Mouse (Mus musculus): ENCODE results near the gene Axdnd1.
"Not testable (repeated sequence)": the region's sequence is repeated elsewhere in the genome, so short reads cannot be mapped to it uniquely, and the experiment has no call there.

Gene Axdnd1

GRCm38 (mm10) chr1:156340847-156341246 is 80.1 kb downstream of the Axdnd1 start:
- DNase-seq (ENCODE audit: low spot score in 2 of 2): no peak

- no peak for DNase-seq (ENCODE audit: low spot score in 2 of 2)
Observed at GRCm38 (mm10) chr1:156323126-156323525, 97.8 kb downstream of the Axdnd1 start.

- DNase-seq (ENCODE audit: low spot score in 2 of 2): no peak
Observed at GRCm38 (mm10) chr1:156310630-156311029, 110.3 kb downstream of the Axdnd1 start, which contains the start of gene Nphs2. Gene Nphs2 (plus strand): TSS chr1:156310727.

- no peak for DNase-seq (ENCODE audit: low spot score in 2 of 2)
Observed at GRCm38 (mm10) chr1:156308595-156308994, 112.4 kb downstream of the Axdnd1 start.

- DNase-seq (ENCODE audit: low spot score in 2 of 2): no peak
Observed at GRCm38 (mm10) chr1:156302911-156303749, 117.8 kb downstream of the Axdnd1 start, which contains the start of gene Tdrd5. Gene Tdrd5 (minus strand): TSS chr1:156303664.

- no peak for DNase-seq (ENCODE audit: low spot score in 2 of 2)
Observed at GRCm38 (mm10) chr1:156290016-156290415, 130.9 kb downstream of the Axdnd1 start.

- not testable (repeated sequence) for DNase-seq (ENCODE audit: low spot score in 2 of 2)
Observed at GRCm38 (mm10) chr1:156289222-156289587, 131.8 kb downstream of the Axdnd1 start.

GRCm38 (mm10) chr1:156288556-156289221 is 132.3 kb downstream of the Axdnd1 start:
- DNase-seq (ENCODE audit: low spot score in 2 of 2): no peak

GRCm38 (mm10) chr1:156285541-156285896 is 135.4 kb downstream of the Axdnd1 start:
- DNase-seq (ENCODE audit: low spot score in 2 of 2): no peak

- no peak for DNase-seq (ENCODE audit: low spot score in 2 of 2)
Observed at GRCm38 (mm10) chr1:156284851-156285540, 136.0 kb downstream of the Axdnd1 start.

- no peak for DNase-seq (ENCODE audit: low spot score in 2 of 2)
Observed at GRCm38 (mm10) chr1:156284207-156284606, 136.8 kb downstream of the Axdnd1 start.

GRCm38 (mm10) chr1:156280131-156280530 is 140.8 kb downstream of the Axdnd1 start:
- DNase-seq (ENCODE audit: low spot score in 2 of 2): no peak

- DNase-seq (ENCODE audit: low spot score in 2 of 2): no peak
Observed at GRCm38 (mm10) chr1:156273647-156274046, 147.3 kb downstream of the Axdnd1 start.

All from spleen, postnatal 4 days (tissue).